In genomic region chr7:73377307-73377706, GRCm38 (mm10) we compare ENCODE assay signal across 8 mouse cellular contexts. TPM values are rescaled to one million over a fixed set of nuclear protein-coding genes. Genes with fewer than 3 reads are reported as not detected.
DNase-seq lines count a peak whose midpoint lies in the region; ATAC-seq and TF ChIP-seq lines count a peak whose summit lies in the region.

No protein-coding gene starts in this region.

- DNase-seq in lung, embryonic 14.5 days = no peak
- DNase-seq in lung, postnatal 0 days (ENCODE audit: low spot score) = no peak
- DNase-seq in forebrain, embryonic 11.5 days (ENCODE audit: low spot score) = peak; percentile 62
- no peak for DNase-seq in testis, postnatal 10 days (ENCODE audit: low spot score)
- DNase-seq in urinary bladder, adult 18-20 months (ENCODE audit: low spot score in 2 of 2) = no peak
- DNase-seq in kidney, adult 8-10 months = no peak

- H3K4me3 ChIP-seq in lung, embryonic 14.5 days (ENCODE audit: low read depth, low read length) = peak overlapping the region; percentile 70; the same call in 1 of the 2 replicates
- no peak overlapping the region for H3K4me3 ChIP-seq in lung, postnatal 0 days (ENCODE audit: low read depth, low read length)
- H3K4me3 ChIP-seq in forebrain, embryonic 11.5 days (ENCODE audit: low read depth, low read length) = peak overlapping the region; percentile 76
- peak overlapping the region; percentile 61; the same call in 1 of the 2 replicates for H3K4me3 ChIP-seq in intestine, postnatal 0 days (ENCODE audit: low read depth, low read length)
- peak overlapping the region; percentile 73 for H3K4me3 ChIP-seq in neural tube, embryonic 14.5 days (ENCODE audit: low read depth, low read length)

- H3K9me3 ChIP-seq in lung, embryonic 14.5 days (ENCODE audit: low read depth, low read length) = no peaks in the 10 kb centered on the region
- no peaks in the 10 kb centered on the region for H3K9me3 ChIP-seq in lung, postnatal 0 days (ENCODE audit: low read length)
- H3K9me3 ChIP-seq in forebrain, embryonic 11.5 days (ENCODE audit: control insufficient read depth, low read length) = no peaks in the 10 kb centered on the region
- no peaks in the 10 kb centered on the region for H3K9me3 ChIP-seq in intestine, postnatal 0 days (ENCODE audit: control insufficient read depth)
- no peaks in the 10 kb centered on the region for H3K9me3 ChIP-seq in neural tube, embryonic 14.5 days (ENCODE audit: control insufficient read depth, low read length)

- 47% methylated on average over 12 of the region's 12 CpGs for WGBS in lung, embryonic 14.5 days
- 59% methylated on average over 12 of the region's 12 CpGs for WGBS in lung, postnatal 0 days
- WGBS in forebrain, embryonic 11.5 days = 15% methylated on average over 12 of the region's 12 CpGs
- 61% methylated on average over 12 of the region's 12 CpGs for WGBS in intestine, postnatal 0 days
- 10% methylated on average over 12 of the region's 12 CpGs for WGBS in neural tube, embryonic 14.5 days

- ATAC-seq in lung, embryonic 14.5 days (ENCODE audit: insufficient read depth) = no peak
- no peak for ATAC-seq in lung, postnatal 0 days
- no peak for ATAC-seq in forebrain, embryonic 11.5 days (replicated peaks; ENCODE audit: low FRiP score)
- no peak for ATAC-seq in intestine, postnatal 0 days
- ATAC-seq in neural tube, embryonic 14.5 days (ENCODE audit: low read depth) = no peak

- no peak for TF ChIP-seq EP300 in lung, postnatal 0 days (IDR thresholded peaks at IDR 0.05)

- no peaks in the 10 kb centered on the region for H3K36me3 ChIP-seq in lung, embryonic 14.5 days (ENCODE audit: insufficient read depth)
- no peaks in the 10 kb centered on the region for H3K36me3 ChIP-seq in lung, postnatal 0 days (ENCODE audit: insufficient read depth, low read length)
- no peaks in the 10 kb centered on the region for H3K36me3 ChIP-seq in forebrain, embryonic 11.5 days (ENCODE audit: control insufficient read depth, insufficient read depth, low read length)
- H3K36me3 ChIP-seq in intestine, postnatal 0 days (ENCODE audit: control insufficient read depth, insufficient read depth) = no peaks in the 10 kb centered on the region
- H3K36me3 ChIP-seq in neural tube, embryonic 14.5 days (ENCODE audit: control insufficient read depth, insufficient read depth, low read length) = no peaks in the 10 kb centered on the region

- no peak for TF ChIP-seq CTCF in lung, embryonic 14.5 days (IDR thresholded peaks at IDR 0.05; ENCODE audit: low read depth)
- no peak for TF ChIP-seq CTCF in lung, postnatal 0 days (IDR thresholded peaks at IDR 0.05)
- no peak for TF ChIP-seq CTCF in intestine, postnatal 0 days (IDR thresholded peaks at IDR 0.05; ENCODE audit: low read depth)

- H3K27ac ChIP-seq in lung, embryonic 14.5 days (ENCODE audit: low read depth) = no peak overlapping the region
- no peak overlapping the region for H3K27ac ChIP-seq in lung, postnatal 0 days (ENCODE audit: low read length)
- no peak overlapping the region for H3K27ac ChIP-seq in forebrain, embryonic 11.5 days (ENCODE audit: low read depth, low read length)
- H3K27ac ChIP-seq in intestine, postnatal 0 days (ENCODE audit: low read depth, low read length) = no peak overlapping the region
- peak overlapping the region; percentile 92 for H3K27ac ChIP-seq in neural tube, embryonic 14.5 days (ENCODE audit: low read depth, low read length)

- peaks cover 7% of the 10 kb centered on the region for H3K4me1 ChIP-seq in lung, embryonic 14.5 days (ENCODE audit: insufficient read depth)
- peaks cover 14% of the 10 kb centered on the region; the same call in 1 of the 2 replicates for H3K4me1 ChIP-seq in lung, postnatal 0 days (ENCODE audit: insufficient read depth, low read depth, low read length)
- peaks cover 26% of the 10 kb centered on the region for H3K4me1 ChIP-seq in forebrain, embryonic 11.5 days (replicated peaks; ENCODE audit: control insufficient read depth, insufficient read depth, low read length)
- H3K4me1 ChIP-seq in intestine, postnatal 0 days (replicated peaks; ENCODE audit: control insufficient read depth, insufficient read depth, low read length) = 0 out of 2 replicates have a peak, but pooled peaks cover 5% of the 10 kb centered on the region
- peaks cover 26% of the 10 kb centered on the region; the same call in 1 of the 2 replicates for H3K4me1 ChIP-seq in neural tube, embryonic 14.5 days (ENCODE audit: control insufficient read depth, insufficient read depth, low read length)

- H3K9ac ChIP-seq in lung, embryonic 14.5 days = no peak overlapping the region
- no peak overlapping the region for H3K9ac ChIP-seq in lung, postnatal 0 days (replicated peaks; ENCODE audit: low read depth)
- peak overlapping the region; percentile 95 for H3K9ac ChIP-seq in forebrain, embryonic 11.5 days (ENCODE audit: low read length)
- H3K9ac ChIP-seq in intestine, postnatal 0 days (ENCODE audit: low read depth, low read length) = no peak overlapping the region
- H3K9ac ChIP-seq in neural tube, embryonic 14.5 days (replicated peaks; ENCODE audit: low read depth, low read length) = peak overlapping the region; percentile 95

- peaks cover 17% of the 10 kb centered on the region; the same call in 1 of the 2 replicates for H3K27me3 ChIP-seq in lung, embryonic 14.5 days (ENCODE audit: insufficient read depth, low read length)
- H3K27me3 ChIP-seq in lung, postnatal 0 days (replicated peaks; ENCODE audit: insufficient read depth, low read length) = peaks cover 10% of the 10 kb centered on the region; the same call in 1 of the 2 replicates
- H3K27me3 ChIP-seq in forebrain, embryonic 11.5 days (ENCODE audit: control insufficient read depth, insufficient read depth, low read length) = peaks cover 4% of the 10 kb centered on the region; the same call in 1 of the 2 replicates
- H3K27me3 ChIP-seq in intestine, postnatal 0 days (replicated peaks; ENCODE audit: control insufficient read depth, insufficient read depth, low read length) = peaks cover 17% of the 10 kb centered on the region
- H3K27me3 ChIP-seq in neural tube, embryonic 14.5 days (ENCODE audit: control insufficient read depth, insufficient read depth, low read length) = no peaks in the 10 kb centered on the region

- H3K4me2 ChIP-seq in lung, embryonic 14.5 days = peak overlapping the region; percentile 99
- no peak overlapping the region for H3K4me2 ChIP-seq in lung, postnatal 0 days (replicated peaks; ENCODE audit: low read depth, low read length)
- H3K4me2 ChIP-seq in forebrain, embryonic 11.5 days (ENCODE audit: low read depth, low read length, severe bottlenecking) = peak overlapping the region; percentile 88
- no peak overlapping the region for H3K4me2 ChIP-seq in intestine, postnatal 0 days (replicated peaks; ENCODE audit: low read depth)
- peak overlapping the region; percentile 79 for H3K4me2 ChIP-seq in neural tube, embryonic 14.5 days (ENCODE audit: low read depth, low read length)

RNA-seq across cellular contexts. Expression of gene Rgma, which starts 2.0 kb away (rescaled TPM):
- 19.0 and 22.8 TPM in 2 replicates for polyA plus RNA-seq in lung, embryonic 14.5 days (2014; fragmentation: Nextera tagmentation; extraction: Ambion mirVana)
- 4.8 and 5.9 TPM in 2 replicates for polyA plus RNA-seq in lung, postnatal 0 days (2015; fragmentation: Nextera tagmentation; extraction: Ambion mirVana)
- polyA plus RNA-seq in forebrain, embryonic 11.5 days (2014; fragmentation: Nextera tagmentation; extraction: Ambion mirVana) = 37.0 and 40.5 TPM in 2 replicates
- 4.9 and 6.0 TPM in 2 replicates for polyA plus RNA-seq in intestine, postnatal 0 days (2015; fragmentation: Nextera tagmentation; extraction: Ambion mirVana)
- 46.6 and 58.4 TPM in 2 replicates for polyA plus RNA-seq in neural tube, embryonic 14.5 days (2014; fragmentation: Nextera tagmentation; extraction: Ambion mirVana)

Comparison
In these comparisons a context has a peak if more than half of its experiments do, and no peak if none do; other contexts are left out.
1. H3K4me2 ChIP-seq: peak in lung, embryonic 14.5 days (single experiment), forebrain, embryonic 11.5 days (single experiment) and neural tube, embryonic 14.5 days (single experiment); none in lung, postnatal 0 days (single experiment) and intestine, postnatal 0 days (single experiment).
2. H3K9ac ChIP-seq: peak in forebrain, embryonic 11.5 days (single experiment) and neural tube, embryonic 14.5 days (single experiment); none in lung, embryonic 14.5 days (single experiment), lung, postnatal 0 days (single experiment) and intestine, postnatal 0 days (single experiment).